Mouse (Mus musculus) frontal cortex, postnatal 10 days (tissue): ENCODE measurements around the gene Dlgap1.

Experiments used
- DNase-seq, 2 experiments: peaks; one replicate each; pipeline ENCODE4 v3.0.0; 2022; ENCODE audit warnings: low spot score in 2 of 2, mixed read lengths in 1 of 2

Dlgap1 gene

DNA sequence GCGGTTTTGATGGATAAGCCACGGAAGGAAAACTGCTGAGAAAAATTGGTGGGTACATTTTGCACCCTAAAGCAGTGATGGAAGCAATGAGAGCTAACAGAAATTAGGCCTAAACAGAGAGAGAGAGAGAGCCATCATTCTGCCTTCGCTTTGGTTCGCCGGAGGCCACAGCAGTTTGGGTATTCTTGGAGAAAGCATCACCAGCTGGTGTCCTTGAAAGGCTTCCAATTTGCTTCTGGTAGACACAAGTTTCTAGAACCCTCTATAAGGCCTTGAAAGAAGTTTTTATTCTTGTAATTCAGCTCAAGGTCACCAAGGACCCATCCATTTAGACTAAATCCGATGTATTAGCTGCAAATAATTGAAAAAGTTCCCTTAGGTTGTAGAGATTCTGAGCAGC is 205.0 kb downstream of the Dlgap1 start:
- DNase-seq: no peak

- no peak for DNase-seq
Observed at GRCm38 (mm10) chr17:70191228-70191627, 222.4 kb downstream of the Dlgap1 start.

GRCm38 (mm10) chr17:70222891-70223290 is 254.0 kb downstream of the Dlgap1 start:
- DNase-seq: no peak

DNA sequence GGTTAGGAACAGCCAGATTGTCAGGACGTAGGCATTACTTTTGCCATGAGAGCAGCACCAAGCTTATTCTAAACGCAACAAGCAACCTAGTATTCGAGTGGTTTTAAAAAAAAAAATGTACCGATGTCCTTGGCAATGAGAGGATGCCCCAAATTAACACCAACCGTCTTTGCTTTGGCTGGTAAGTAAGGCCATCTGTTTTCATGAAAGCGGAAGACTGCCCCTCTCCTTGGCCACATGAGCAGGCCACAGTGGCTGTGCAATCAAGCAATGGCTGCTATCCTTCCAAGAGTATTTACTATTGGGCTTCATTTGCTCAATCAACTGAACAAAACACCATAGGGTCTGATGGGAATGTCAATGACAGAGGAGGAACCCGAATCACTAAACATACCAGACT is 278.5 kb downstream of the Dlgap1 start:
- no peak for DNase-seq

- DNase-seq: no peak
Observed at GRCm38 (mm10) chr17:70248250-70248649, 279.4 kb downstream of the Dlgap1 start.

- no peak for DNase-seq
Observed at GRCm38 (mm10) chr17:70252476-70252875, 283.6 kb downstream of the Dlgap1 start.

DNA sequence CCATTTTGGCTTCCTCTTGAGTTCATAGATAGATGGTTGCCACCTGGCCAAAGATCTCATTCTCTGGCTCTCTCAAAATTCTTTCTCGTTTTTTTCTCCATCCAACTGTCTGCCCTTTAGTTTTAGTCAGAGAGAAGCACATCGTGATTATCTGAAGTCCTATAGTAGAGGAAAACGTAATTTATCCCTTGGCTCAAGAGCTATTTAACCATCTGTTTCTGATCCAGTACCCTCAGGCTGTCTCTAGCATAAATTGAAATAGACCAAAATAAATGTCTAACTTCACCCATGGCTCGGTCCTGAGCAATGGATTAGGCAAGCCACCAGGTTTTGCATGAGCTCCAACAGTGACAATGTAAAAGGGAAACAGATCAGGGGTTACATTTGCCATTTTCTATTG is 287.5 kb downstream of the Dlgap1 start:
- DNase-seq: no peak

- no peak for DNase-seq
Observed at GRCm38 (mm10) chr17:70263156-70263555, 294.3 kb downstream of the Dlgap1 start.

GRCm38 (mm10) chr17:70272125-70272524 is 303.3 kb downstream of the Dlgap1 start:
- DNase-seq: no peak

GRCm38 (mm10) chr17:70287708-70288107 is 318.8 kb downstream of the Dlgap1 start:
- DNase-seq: no peak

DNA sequence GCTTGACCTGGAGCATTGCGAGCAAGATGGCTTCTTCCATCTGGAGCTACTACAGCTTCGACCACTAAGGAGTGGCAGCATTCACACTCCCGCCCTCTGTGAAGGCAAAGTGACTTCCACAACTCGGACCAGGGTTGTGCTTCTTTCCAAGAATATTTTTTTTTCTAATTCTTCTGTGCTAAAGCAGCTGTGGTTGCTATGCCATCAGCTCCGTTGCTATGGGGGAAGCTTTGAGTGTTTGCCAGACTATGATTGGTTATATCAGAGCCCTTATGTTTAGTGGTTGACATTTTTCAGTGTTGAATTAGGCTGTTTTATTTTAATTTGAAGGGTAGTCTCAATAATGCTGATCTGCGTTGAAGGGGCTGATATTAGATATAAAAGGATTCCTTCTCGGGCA is 325.2 kb downstream of the Dlgap1 start:
- no peak for DNase-seq

GRCm38 (mm10) chr17:70301941-70302478 is 333.1 kb downstream of the Dlgap1 start:
- no peak for DNase-seq

DNA sequence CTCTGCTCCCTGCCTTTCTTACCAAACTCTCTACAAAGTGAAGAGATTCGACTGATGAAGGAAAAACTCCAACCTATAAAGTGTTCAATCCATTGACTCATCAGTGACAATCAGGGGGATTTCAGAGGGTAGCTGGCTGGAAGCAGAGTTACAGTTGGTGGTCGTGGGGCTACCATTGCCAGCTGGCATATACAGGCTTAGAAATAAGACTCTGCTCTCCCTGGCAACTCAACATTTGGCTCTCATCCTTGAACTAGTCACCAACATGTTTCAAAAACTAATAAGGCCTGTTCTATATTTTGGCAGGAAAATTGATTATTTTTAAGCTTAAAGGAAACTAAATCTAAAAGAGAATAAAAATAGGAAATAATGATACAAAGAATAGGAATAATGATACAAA is 333.8 kb downstream of the Dlgap1 start:
- no peak for DNase-seq

- no peak for DNase-seq
Observed at GRCm38 (mm10) chr17:70305021-70305420, 336.1 kb downstream of the Dlgap1 start.

GRCm38 (mm10) chr17:70307418-70308176 is 338.7 kb downstream of the Dlgap1 start:
- no peak for DNase-seq

DNA sequence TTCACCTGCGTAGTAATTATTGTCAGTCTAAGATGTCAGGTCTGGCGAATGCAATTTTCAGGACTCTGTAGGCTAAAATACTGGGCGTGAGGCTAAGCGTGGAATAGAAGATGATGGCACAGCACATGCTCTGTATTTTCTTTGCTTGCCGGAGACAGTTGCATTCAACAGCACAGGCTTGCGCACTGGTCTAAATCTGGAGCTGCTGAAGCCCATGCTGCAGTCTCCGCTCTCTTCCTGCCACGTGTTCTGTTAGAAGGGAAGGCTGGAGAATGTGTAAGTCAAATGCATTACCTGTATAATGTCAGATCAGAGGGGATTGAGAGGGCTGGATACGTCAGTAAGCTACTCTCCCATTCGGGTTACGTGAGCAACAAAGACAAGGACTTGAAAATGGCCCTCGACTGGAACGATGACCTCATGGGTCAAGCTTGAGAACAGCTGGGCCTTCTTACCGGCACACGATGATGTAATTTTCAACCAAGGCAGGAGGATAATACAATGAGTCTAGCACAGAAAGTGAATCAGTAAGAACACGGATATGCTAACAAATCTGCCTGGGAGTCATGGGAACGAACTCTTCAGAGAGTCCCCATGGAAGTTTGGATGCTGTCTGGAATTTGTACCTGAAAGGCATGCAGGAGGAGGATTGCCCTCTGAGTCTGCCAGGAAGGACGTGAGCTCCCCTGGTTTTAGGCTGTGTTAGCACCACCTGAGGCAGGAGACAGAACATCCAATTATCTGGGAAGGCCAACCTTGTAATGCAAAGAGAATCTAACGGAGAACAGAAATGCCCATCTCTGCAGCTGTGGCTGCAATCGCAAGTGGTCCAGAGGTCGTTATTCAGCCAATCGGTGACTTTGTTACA is 339.7 kb downstream of the Dlgap1 start:
- DNase-seq: peak; percentile 16 to 23

DNA sequence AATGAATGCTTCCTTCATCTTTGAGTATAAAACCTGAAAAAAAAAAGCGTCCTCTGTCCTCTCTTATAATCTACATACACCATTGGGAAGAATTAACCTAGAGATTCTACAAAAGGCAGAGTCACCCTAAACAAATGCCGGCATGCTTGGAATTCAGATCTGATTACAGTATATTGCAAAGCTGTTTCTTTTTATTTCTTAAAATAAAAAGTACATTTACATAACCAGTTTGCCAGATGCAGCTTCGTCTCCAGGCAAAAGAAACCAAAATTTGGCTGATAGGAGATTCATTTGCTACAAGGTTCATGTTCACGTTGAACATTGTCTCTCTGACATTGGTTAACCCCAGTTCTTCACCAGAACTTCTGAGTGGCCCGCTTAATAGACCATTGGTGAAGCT is 347.5 kb downstream of the Dlgap1 start:
- no peak for DNase-seq

GRCm38 (mm10) chr17:70317779-70318178 is 348.9 kb downstream of the Dlgap1 start:
- DNase-seq: no peak

DNA sequence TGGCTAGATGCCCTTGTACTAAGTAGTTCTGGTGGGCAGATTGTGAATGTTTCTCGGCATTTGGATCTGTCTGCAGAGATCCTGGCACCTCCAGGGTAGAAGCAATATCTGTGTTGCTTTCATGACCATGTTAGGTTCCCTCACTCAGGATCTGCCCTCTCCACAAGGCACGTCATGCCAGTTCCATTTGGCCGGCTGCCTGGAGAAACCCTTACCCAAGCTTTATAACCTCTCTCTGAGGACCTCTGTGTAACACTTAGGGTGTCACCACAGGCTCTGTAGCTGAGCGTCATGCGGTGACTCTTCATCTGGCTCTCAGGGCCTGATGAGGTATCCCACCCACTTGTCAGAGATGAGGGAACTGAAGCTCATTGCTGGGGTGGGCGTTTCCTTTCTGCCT is 353.1 kb downstream of the Dlgap1 start:
- no peak for DNase-seq

DNA sequence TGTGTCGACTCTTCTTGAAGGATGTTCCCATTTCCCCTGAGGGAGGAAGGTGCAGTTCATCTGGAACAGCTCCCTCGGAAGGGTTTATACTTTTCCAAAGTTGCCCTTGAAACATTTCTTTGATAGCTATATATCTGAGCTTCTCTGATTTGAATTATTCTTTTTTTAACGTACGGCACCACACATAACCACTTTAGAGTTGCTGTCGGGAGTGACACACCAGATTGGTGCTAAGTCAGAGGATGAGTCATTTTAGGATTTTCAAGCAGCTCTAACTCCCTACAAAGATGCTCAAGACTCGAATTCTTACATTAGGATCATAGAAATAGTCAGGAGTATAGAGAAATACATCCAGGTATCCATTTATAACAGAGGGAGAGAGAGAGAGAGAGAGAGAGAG is 364.6 kb downstream of the Dlgap1 start:
- no peak for DNase-seq

DNA sequence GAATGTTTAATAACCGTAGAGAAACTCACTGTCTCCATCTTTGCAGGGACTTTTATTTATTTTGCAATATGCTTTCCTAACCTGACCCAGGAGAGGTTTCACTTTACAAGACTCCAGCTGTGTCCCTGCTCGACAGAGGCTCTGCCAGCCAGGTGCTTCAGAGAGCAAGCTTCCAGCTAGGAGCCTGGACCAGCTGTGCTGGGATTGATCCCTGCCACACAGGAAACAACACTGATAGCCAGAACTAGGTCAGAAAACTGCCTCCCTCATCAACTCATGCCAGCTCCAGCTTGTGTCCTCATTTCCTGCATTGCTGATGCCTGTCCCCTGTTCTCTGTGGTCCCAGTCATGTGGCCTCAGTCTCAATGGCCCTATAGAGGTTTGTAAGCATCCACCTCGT is 365.3 kb downstream of the Dlgap1 start:
- DNase-seq: no peak

GRCm38 (mm10) chr17:70339821-70340220 is 370.9 kb downstream of the Dlgap1 start:
- no peak for DNase-seq

- no peak for DNase-seq
Observed at GRCm38 (mm10) chr17:70341230-70341629, 372.4 kb downstream of the Dlgap1 start.
